Mouse (Mus musculus): Measurements from ENCODE around the gene Akap13. TPM values are rescaled to one million over a fixed set of nuclear protein-coding genes. Genes with fewer than 3 reads are reported as not detected.

The Akap13 gene
- total and polyA plus RNA-seq, 3 experiments = 11.4 to 32.5 (median 27.7) TPM

DNA sequence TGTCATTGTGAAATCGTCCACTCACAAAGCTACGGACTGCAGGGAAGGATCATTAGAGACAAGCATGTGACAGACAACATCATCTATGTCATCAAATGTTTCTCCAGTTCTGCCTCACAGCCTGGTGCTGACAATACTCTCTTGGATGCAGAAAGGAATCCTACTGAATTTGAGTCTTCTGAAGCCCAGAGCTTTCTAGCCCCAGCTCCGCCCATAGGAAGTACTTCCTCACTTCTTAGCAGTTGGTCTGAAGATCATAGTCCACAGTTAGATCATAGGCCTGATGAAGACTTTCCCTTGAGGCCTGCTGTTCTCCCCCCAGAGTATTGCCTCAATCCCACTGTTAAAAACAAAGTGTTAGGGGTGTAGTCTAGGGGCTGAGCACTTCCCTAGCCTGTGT is 345.7 kb downstream of the Akap13 start:
- Histone ChIP-seq H3K27me3 (replicated peaks) (no peaks in the 10 kb centered on the region), H3K27ac (ENCODE audit: insufficient read depth, low read depth) (0 out of 2 replicates have a peak overlapping the region, but pooled peaks have one; percentile 16), H3K4me2 (ENCODE audit: insufficient read depth, low read depth, poor library complexity, severe bottlenecking) (no peak overlapping the region), H3K4me1 (ENCODE audit: control insufficient read depth in 1 of 2, insufficient read depth in 2 of 2) (peaks cover 12 to 41% of the 10 kb centered on the region in 2 experiments), H3K4me3 (replicated peaks in 1 of 3; ENCODE audit: low read depth in 2 of 3, low read length in 2 of 3, poor library complexity in 1 of 3) (no peak overlapping the region), H3K9ac (ENCODE audit: insufficient read depth, low read depth) (no peak overlapping the region), H3K9me3 (replicated peaks; ENCODE audit: low read length) (peaks cover 4% of the 10 kb centered on the region), H3K36me3 (replicated peaks in 1 of 2; ENCODE audit: control insufficient read depth in 1 of 2, insufficient read depth in 1 of 2, low read length in 1 of 2) (no peaks in the 10 kb centered on the region), H3K79me2 (replicated peaks; ENCODE audit: control insufficient read depth, extremely low read depth, insufficient read depth, poor library complexity, severe bottlenecking) (no peaks in the 10 kb centered on the region)
- dilution Hi-C loops (cut with MboI; ENCODE audit: extremely low pct_ligation_motif_present, extremely low pct_unique_long_range_greater_than_20kb, low sequenced_read_pairs) (no loop called here), in situ Hi-C loops (cut with MboI; ENCODE audit: low pct_ligation_motif_present, low pct_unique_long_range_greater_than_20kb, low sequenced_read_pairs) (no loop called here)
- TF ChIP-seq USF1 (IDR thresholded peaks at IDR 0.05; ENCODE audit: low read depth, low read length) (no peak), NRF1 (IDR thresholded peaks at IDR 0.05; ENCODE audit: low read depth, low read length) (no peak), HCFC1 (IDR thresholded peaks at IDR 0.05; ENCODE audit: low read depth, low read length) (no peak), CHD2 (IDR thresholded peaks at IDR 0.05; ENCODE audit: low read length) (no peak), MAZ (IDR thresholded peaks at IDR 0.05; ENCODE audit: low read depth, low read length) (no peak), KAT2A (IDR thresholded peaks at IDR 0.05; ENCODE audit: insufficient replicate concordance, low read length) (no peak), MAFK (IDR thresholded peaks at IDR 0.05; ENCODE audit: insufficient replicate concordance, low read length) (no peak), RAD21 (IDR thresholded peaks at IDR 0.05; ENCODE audit: low read depth, low read length) (no peak), IRF4 (IDR thresholded peaks at IDR 0.05; ENCODE audit: low read depth, low read length) (no peak), POLR2A (IDR thresholded peaks at IDR 0.05; ENCODE audit: low read depth, low read length) (no peak), CTCF (conservative IDR thresholded peaks at IDR 0.05 in 1 of 2, IDR thresholded peaks at IDR 0.05 in 1 of 2; ENCODE audit: low read depth in 2 of 2, low read length in 2 of 2) (no peak), TCF12 (IDR thresholded peaks at IDR 0.05; ENCODE audit: low read depth, low read length) (no peak), ZC3H11A (IDR thresholded peaks at IDR 0.05; ENCODE audit: low read depth, low read length) (no peak), UBTF (IDR thresholded peaks at IDR 0.05; ENCODE audit: low read depth, low read length) (no peak), GABPA (IDR thresholded peaks at IDR 0.05; ENCODE audit: insufficient replicate concordance, low read depth, low read length) (no peak)
- no peak for DNase-seq (ENCODE audit: extremely low read depth)

DNA sequence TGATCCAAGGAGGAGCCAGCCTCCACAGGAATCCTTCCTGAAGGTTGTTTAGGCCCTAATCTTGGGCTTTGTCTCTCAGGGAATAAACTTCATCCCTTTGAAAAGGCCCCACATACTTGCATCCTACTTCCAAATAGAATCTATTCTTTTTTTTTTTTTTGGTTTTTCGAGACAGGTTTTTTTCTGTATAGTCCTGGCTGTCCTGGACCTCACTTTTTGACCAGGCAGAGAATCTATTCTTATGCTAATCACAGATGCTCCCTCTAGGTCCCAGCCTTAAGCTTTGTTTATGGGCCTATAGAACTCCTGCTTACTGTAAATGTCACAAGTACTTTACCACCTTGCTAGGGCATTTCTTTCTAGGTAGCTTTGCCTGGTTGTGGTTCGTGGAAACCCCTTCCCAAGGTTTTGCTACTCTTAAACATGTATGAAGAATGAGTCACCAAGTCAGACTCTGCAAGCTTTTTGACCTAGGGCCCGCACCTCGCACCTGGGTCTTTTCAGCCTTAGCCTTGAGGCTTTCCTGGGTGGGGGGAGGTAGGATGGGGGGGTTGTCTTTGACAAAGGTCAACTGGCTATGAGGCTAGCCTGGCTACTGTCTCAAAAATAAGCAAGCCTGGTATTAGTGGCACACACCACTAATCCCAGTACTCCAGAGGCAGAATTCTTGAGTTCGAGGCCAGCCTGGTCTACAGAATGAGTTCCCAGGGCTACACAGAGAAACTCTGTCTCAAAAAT is 346.5 kb downstream of the Akap13 start:
- no peak overlapping the region for H3K4me3 ChIP-seq (replicated peaks in 1 of 3; ENCODE audit: low read depth in 2 of 3, low read length in 2 of 3, poor library complexity in 1 of 3)
- DNase-seq (ENCODE audit: extremely low read depth) = no peak
- TF ChIP-seq SMC3 (IDR thresholded peaks at IDR 0.05; ENCODE audit: low read depth, low read length) (no peak), HCFC1 (IDR thresholded peaks at IDR 0.05; ENCODE audit: low read depth, low read length) (no peak), ZC3H11A (IDR thresholded peaks at IDR 0.05; ENCODE audit: low read depth, low read length) (no peak)
- no peaks in the 10 kb centered on the region for H3K79me2 ChIP-seq (replicated peaks; ENCODE audit: control insufficient read depth, extremely low read depth, insufficient read depth, poor library complexity, severe bottlenecking)
- H3K27me3 ChIP-seq (replicated peaks) = no peaks in the 10 kb centered on the region
- peaks cover 12 to 42% of the 10 kb centered on the region in 2 experiments for H3K4me1 ChIP-seq (ENCODE audit: control insufficient read depth in 1 of 2, insufficient read depth in 2 of 2)
- dilution Hi-C loops (cut with MboI; ENCODE audit: extremely low pct_ligation_motif_present, extremely low pct_unique_long_range_greater_than_20kb, low sequenced_read_pairs) (no loop called here), in situ Hi-C loops (cut with MboI; ENCODE audit: low pct_ligation_motif_present, low pct_unique_long_range_greater_than_20kb, low sequenced_read_pairs) (no loop called here)
- no peak overlapping the region for H3K9ac ChIP-seq (ENCODE audit: insufficient read depth, low read depth)
- H3K9me3 ChIP-seq (replicated peaks; ENCODE audit: low read length) = peaks cover 4% of the 10 kb centered on the region
- H3K36me3 ChIP-seq (replicated peaks in 1 of 2; ENCODE audit: control insufficient read depth in 1 of 2, insufficient read depth in 1 of 2, low read length in 1 of 2) = no peaks in the 10 kb centered on the region
- no peak overlapping the region for H3K27ac ChIP-seq (ENCODE audit: insufficient read depth, low read depth)
- H3K4me2 ChIP-seq (ENCODE audit: insufficient read depth, low read depth, poor library complexity, severe bottlenecking) = no peak overlapping the region
